Mouse (Mus musculus) midbrain, embryonic 16.5 days (tissue): ENCODE data around the gene Trpm8. TPM values are rescaled to one million over a fixed set of nuclear protein-coding genes. Genes with fewer than 3 reads are reported as not detected.

Experiments used
- polyA plus RNA-seq: library from polyadenylated mRNA; unstranded; fragments of >200 nt; fragmentation: Nextera tagmentation; extraction: Ambion mirVana; gene quantifications from 2 replicates; pipeline ENCODE4 v1.2.1, GENCODE M21; 2015

Gene Trpm8
- polyA plus RNA-seq, 1 experiment from 2014 or later: 0.11 TPM

Other genes with a start within 250 kb of the Trpm8 start
- gene Ugt1a10, start 222.3 kb upstream of the Trpm8 start, polyA plus RNA-seq: not detected in 2 replicates
- not detected in 2 replicates for gene Ugt1a9, start 206.9 kb upstream of the Trpm8 start, polyA plus RNA-seq
- not detected in 2 replicates for gene Ugt1a8, start 189.8 kb upstream of the Trpm8 start, polyA plus RNA-seq
- 0.94 and 1.1 TPM in 2 replicates for gene Ugt1a7c, start 182.6 kb upstream of the Trpm8 start, polyA plus RNA-seq
- 0.50 and 0.60 TPM in 2 replicates for gene Ugt1a6b, start 174.4 kb upstream of the Trpm8 start, polyA plus RNA-seq
- 2.3 and 2.5 TPM in 2 replicates for gene Ugt1a6a, start 142.9 kb upstream of the Trpm8 start, polyA plus RNA-seq
- not detected in 2 replicates for gene Ugt1a5, start 111.6 kb upstream of the Trpm8 start, polyA plus RNA-seq
- not detected in 2 replicates for gene Ugt1a2, start 77.1 kb upstream of the Trpm8 start, polyA plus RNA-seq
- gene Dnajb3, start 71.9 kb upstream of the Trpm8 start, polyA plus RNA-seq: 12.8 and 13.1 TPM in 2 replicates
- gene Ugt1a1, start 65.7 kb upstream of the Trpm8 start, polyA plus RNA-seq: not detected in 2 replicates
- gene Mroh2a, start 50.7 kb upstream of the Trpm8 start, polyA plus RNA-seq: 0.75 and 0.92 TPM in 2 replicates
- gene Hjurp, start within 50 bp of the Trpm8 start, polyA plus RNA-seq: 77.3 and 87.0 TPM in 2 replicates
- 0.74 and 1.8 TPM in 2 replicates for gene Spp2, start 129.3 kb downstream of the Trpm8 start, polyA plus RNA-seq
- gene Glrp1, start 232.4 kb downstream of the Trpm8 start, polyA plus RNA-seq: not detected in 2 replicates